Mouse (Mus musculus) bone marrow macrophage, adult 2 months (primary cell): ENCODE data around the gene Sh2d3c.

Experiments used
- CTCF ChIP-seq: IDR thresholded peaks from 2 replicates; pipeline ENCODE4 v1.5.1; 2012; ENCODE audit warnings: low read depth, mild to moderate bottlenecking, low read length, moderate library complexity
- POLR2A ChIP-seq: IDR thresholded peaks from 2 replicates; pipeline ENCODE4 v1.6.1; 2012; ENCODE audit warnings: mild to moderate bottlenecking, low read depth, low read length, borderline replicate concordance

DNA sequence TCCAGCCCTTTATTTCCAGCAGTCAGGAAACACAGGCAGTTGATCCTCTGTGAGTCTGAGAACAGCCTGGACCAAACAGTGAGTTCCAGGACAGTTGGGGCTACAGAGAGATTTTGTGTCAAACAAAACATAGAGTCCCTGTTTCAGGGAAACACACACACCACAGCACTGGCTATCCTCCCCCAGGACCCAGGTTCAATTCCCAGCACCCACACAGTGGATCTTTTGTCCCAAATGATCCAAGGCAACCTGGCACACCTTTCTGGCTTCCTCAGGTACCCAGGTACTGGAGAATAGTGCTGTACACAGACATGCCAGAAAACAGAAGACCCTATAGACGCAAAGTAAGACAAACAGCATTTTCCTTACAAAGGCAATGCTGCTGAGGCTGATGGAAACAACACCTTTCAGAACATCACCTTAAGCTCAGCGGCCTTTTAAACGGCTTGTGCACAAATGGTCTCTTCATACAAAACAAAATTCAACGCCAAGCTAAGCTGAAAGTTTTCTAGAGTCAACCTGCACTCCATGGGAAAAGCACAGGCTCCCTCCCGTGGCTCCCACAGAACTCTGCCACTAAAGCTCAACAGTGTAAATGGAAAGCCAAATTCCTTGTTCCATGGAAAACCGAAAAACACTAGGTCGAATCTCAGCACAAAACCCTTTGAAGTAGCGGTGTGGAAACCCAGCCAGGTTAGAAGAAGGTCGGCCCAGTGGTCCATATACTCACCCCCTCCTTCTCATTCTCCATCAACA lies 9.4 kb upstream of the Sh2d3c start:
- TF ChIP-seq CTCF (no peak), POLR2A (no peak)
